Mouse (Mus musculus) thymus, adult 2 months (tissue): ENCODE measurements around the gene Smim22.

ENCODE experiments used
- CTCF ChIP-seq: fragments of 200-500 bp; IDR thresholded peaks from 2 replicates; pipeline ENCODE4 v1.5.1; 2012; ENCODE audit warnings: mild to moderate bottlenecking, control low read depth, low read length, moderate library complexity, borderline replicate concordance; ENCODE audit not compliant: control insufficient read depth, poor library complexity, insufficient read depth; ENCODE audit errors: extremely low read depth
- POLR2A ChIP-seq: fragments of 200-500 bp; IDR thresholded peaks from 2 replicates; pipeline ENCODE4 v1.6.1; 2012; ENCODE audit warnings: mild to moderate bottlenecking, low read length, control low read depth, moderate library complexity; ENCODE audit not compliant: control insufficient read depth, poor library complexity, insufficient read depth; ENCODE audit errors: extremely low read depth

- no peak for TF ChIP-seq POLR2A
- no peak for TF ChIP-seq CTCF
These were observed 22.4 kb upstream of the Smim22 start for GRCm38 (mm10) chr16:4984717-4985116.
